Mouse (Mus musculus) lung, postnatal 0 days (tissue): ENCODE data around the gene Dnaja2. TPM values are rescaled to one million over a fixed set of nuclear protein-coding genes. Genes with fewer than 3 reads are reported as not detected.
A peak's percentile ranks its signal among the peaks of the same experiment; 100 is the strongest.

Source experiments
- ATAC-seq: fragments of 200-750 bp; cut with Nextera tagmentation; 2 replicates; pipeline ENCODE4 v1.8.0; 2017; ENCODE audit warnings: moderate library complexity
- DNase-seq: peaks from one replicate; pipeline ENCODE4 v3.0.0-alpha.2; 2016; ENCODE audit warnings: low spot score
- H3K27ac ChIP-seq: fragments of 300-500 bp; sonication (generic); 2 replicates; pipeline ENCODE4 v1.5.1; 2014; ENCODE audit warnings: antibody characterized with exemption, mild to moderate bottlenecking, low read length, mixed read lengths
- H3K27me3 ChIP-seq: fragments of 300-500 bp; sonication (generic); replicated peaks from 2 replicates; pipeline ENCODE4 v1.6.1; 2014; ENCODE audit warnings: low read length, mixed read lengths; ENCODE audit not compliant: insufficient read depth
- H3K36me3 ChIP-seq: fragments of 300-500 bp; sonication (generic); 2 replicates; pipeline ENCODE4 v1.6.1; 2014; ENCODE audit warnings: low read length, mixed read lengths; ENCODE audit not compliant: insufficient read depth
- H3K4me1 ChIP-seq: fragments of 300-500 bp; sonication (generic); 2 replicates; pipeline ENCODE4 v1.6.1; 2014; ENCODE audit warnings: antibody characterized with exemption, low read depth, low read length, mixed read lengths; ENCODE audit not compliant: insufficient read depth
- H3K4me2 ChIP-seq: fragments of 300-500 bp; sonication (generic); replicated peaks from 2 replicates; pipeline ENCODE4 v1.6.1; 2014; ENCODE audit warnings: low read depth, mild to moderate bottlenecking, low read length, moderate library complexity, mixed read lengths
- H3K4me3 ChIP-seq: fragments of 300-500 bp; sonication (generic); 2 replicates; pipeline ENCODE4 v1.5.1; 2014; ENCODE audit warnings: low read depth, low read length
- H3K9ac ChIP-seq: fragments of 300-500 bp; sonication (generic); replicated peaks from 2 replicates; pipeline ENCODE4 v1.6.1; 2014; ENCODE audit warnings: low read depth, mild to moderate bottlenecking
- H3K9me3 ChIP-seq: fragments of 300-500 bp; sonication (generic); 2 replicates; pipeline ENCODE4 v1.6.1; 2016; ENCODE audit warnings: low read length, mixed read lengths
- CTCF ChIP-seq: IDR thresholded peaks from 2 replicates; pipeline ENCODE4 v1.5.1; 2016; ENCODE audit warnings: antibody characterized with exemption, mild to moderate bottlenecking
- EP300 ChIP-seq: IDR thresholded peaks from 2 replicates; pipeline ENCODE4 v1.6.1; 2016; ENCODE audit warnings: antibody characterized with exemption, mild to moderate bottlenecking, control low read depth
- WGBS: fragments of 180-500 bp; shearing (Covaris S2); extraction: QIAGEN DNeasy Blood & Tissue Kit; methylation state at CpG from one replicate; pipeline ENCODE4 v1.1.7; 2014; 5-methylcytosine and 5-hydroxymethylcytosine counted together
- polyA plus RNA-seq: library from polyadenylated mRNA; unstranded; fragments of >200 nt; fragmentation: Nextera tagmentation; extraction: Ambion mirVana; gene quantifications from 2 replicates; pipeline ENCODE4 v1.2.1, GENCODE M21; 2015

Dnaja2 gene
- polyA plus RNA-seq, 1 experiment from 2014 or later, result 95.7 TPM

DNA sequence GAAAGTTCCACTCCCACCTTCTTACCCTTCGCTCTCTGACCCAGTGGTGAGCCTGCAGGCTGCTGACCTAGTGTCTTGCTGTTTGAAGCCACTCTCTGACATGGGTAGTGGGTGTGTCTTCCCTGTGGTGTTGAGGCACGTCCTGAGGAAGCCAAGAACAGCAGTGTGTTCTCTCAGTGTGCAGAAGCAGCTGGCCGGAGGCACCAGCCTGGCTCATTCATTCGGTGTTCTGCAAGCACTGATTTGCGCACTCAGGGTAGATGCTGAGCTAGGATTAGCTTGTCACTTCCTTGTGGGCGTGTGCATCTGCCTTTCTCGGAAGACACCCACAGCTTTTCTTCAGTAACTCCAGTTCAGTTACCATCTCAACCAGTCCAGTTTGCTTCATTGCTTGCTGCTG is 39.8 kb downstream of the Dnaja2 start:
- 67% methylated on average over 7 of the region's 7 CpGs for WGBS
- H3K9me3 ChIP-seq, result no peaks in the 10 kb centered on the region
- no peaks in the 10 kb centered on the region for H3K27me3 ChIP-seq
- no peak for ATAC-seq
- no peak overlapping the region for H3K9ac ChIP-seq
- no peak for TF ChIP-seq EP300
- TF ChIP-seq CTCF, result no peak
- no peak overlapping the region for H3K4me2 ChIP-seq
- no peaks in the 10 kb centered on the region for H3K36me3 ChIP-seq
- DNase-seq, result no peak
- H3K27ac ChIP-seq, result no peak overlapping the region
- H3K4me1 ChIP-seq, result no peaks in the 10 kb centered on the region
- no peak overlapping the region for H3K4me3 ChIP-seq

DNA sequence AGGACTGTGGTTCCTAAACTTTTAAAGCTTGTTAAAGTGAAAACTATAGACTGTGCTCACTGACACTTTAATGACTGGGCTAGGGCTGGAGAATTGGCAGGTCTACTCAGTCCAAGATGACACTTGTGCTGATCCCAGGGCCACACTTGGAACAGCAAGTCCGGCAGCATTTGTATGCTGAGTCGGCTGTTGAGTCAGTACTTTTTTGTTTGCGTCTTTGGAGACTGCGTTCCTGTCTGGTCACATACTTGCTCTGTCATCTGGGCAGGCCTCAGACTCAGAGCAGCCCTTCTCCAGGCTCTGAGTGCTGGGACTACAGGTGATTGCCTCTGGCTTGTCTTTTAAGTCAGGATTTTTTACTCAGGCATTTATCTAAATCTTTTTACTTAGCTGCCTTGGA is 41.9 kb downstream of the Dnaja2 start:
- Histone ChIP-seq H3K9me3 (no peaks in the 10 kb centered on the region), H3K4me1 (no peaks in the 10 kb centered on the region), H3K4me3 (no peak overlapping the region), H3K4me2 (no peak overlapping the region), H3K9ac (no peak overlapping the region), H3K27me3 (no peaks in the 10 kb centered on the region), H3K36me3 (no peaks in the 10 kb centered on the region), H3K27ac (0 out of 2 replicates have a peak overlapping the region, but pooled peaks have one; percentile 0)
- TF ChIP-seq EP300 (no peak), CTCF (no peak)
- WGBS, result 57% methylated on average over 4 of the region's 4 CpGs
- DNase-seq (peak; percentile 25), ATAC-seq (peak; percentile 67)

DNA sequence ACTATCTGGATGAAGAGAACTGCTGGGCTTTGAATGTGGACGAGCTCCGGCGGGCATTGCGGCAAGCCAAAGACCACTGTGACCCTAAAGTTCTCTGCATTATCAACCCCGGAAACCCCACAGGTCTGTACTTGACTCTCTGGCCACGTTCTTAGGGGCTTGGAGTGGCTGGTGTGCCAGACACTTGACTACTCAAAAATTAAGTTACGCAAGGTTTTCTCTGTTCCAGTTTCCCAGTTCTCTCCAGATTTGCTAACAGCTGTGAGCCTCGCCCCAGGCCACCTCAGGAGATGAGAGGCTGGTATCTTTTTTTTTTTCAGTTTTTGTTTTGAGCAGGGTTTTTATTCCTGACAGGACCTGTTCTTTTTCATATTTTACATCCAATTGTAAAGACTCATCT is 42.9 kb downstream of the Dnaja2 start:
- Histone ChIP-seq H3K9me3 (no peaks in the 10 kb centered on the region), H3K9ac (no peak overlapping the region), H3K4me2 (no peak overlapping the region), H3K27ac (no peak overlapping the region), H3K27me3 (no peaks in the 10 kb centered on the region), H3K36me3 (no peaks in the 10 kb centered on the region), H3K4me3 (no peak overlapping the region), H3K4me1 (no peaks in the 10 kb centered on the region)
- TF ChIP-seq EP300 (0 out of 2 replicates have a peak, but pooled peaks have one; percentile 11), CTCF (no peak)
- ATAC-seq, result peak; percentile 72
- WGBS, result 59% methylated on average over 8 of the region's 8 CpGs
- peak; percentile 67 for DNase-seq

DNA sequence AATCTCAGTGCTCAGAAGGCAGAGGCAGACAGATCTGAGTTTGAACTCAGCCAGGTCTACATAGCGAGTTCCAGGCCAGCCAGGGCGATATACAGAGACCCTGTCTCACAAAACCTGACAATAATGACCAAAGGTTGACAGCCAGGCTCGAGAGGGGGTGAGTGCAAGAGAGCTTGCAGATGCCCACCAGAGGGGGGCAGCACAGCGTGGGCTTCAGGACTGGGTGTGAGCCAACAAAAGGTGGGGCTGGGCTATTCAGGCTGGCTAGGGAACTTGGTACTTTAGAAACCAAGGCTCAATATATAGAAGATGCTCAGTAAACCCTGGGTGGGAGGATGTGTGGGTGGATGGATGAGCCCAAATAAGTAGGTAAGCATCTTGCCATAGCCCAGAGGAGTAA is 46.5 kb downstream of the Dnaja2 start:
- ATAC-seq (0 out of 2 replicates have a peak, but pooled peaks have one; percentile 25), DNase-seq (no peak)
- H3K9me3 ChIP-seq, result no peaks in the 10 kb centered on the region
- no peak overlapping the region for H3K9ac ChIP-seq
- no peak overlapping the region for H3K27ac ChIP-seq
- H3K4me2 ChIP-seq, result no peak overlapping the region
- H3K36me3 ChIP-seq, result no peaks in the 10 kb centered on the region
- 78% methylated on average over 4 of the region's 4 CpGs for WGBS
- TF ChIP-seq EP300, result no peak
- peak; percentile 40 for TF ChIP-seq CTCF
- no peak overlapping the region for H3K4me3 ChIP-seq
- H3K27me3 ChIP-seq, result no peaks in the 10 kb centered on the region
- no peaks in the 10 kb centered on the region for H3K4me1 ChIP-seq

DNA sequence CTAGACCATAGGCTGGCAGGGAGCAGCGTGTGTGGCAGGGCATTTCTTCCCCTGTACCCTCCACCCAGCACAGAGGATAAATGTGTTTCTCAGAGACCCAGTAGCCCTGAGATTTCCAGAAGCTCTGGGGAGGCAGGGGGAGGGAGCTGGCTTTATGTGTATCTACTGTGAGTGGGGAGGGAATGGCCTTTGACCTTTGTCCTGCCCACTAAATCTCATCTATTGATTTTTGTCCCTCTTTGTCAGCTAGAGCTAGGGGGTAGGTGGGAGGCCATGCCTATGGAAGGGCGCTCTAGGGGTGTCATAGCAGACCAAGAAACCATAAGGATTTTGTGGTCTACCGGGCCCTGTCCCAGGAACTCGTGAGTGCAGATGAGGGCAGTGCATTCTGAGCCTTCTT is 48.5 kb downstream of the Dnaja2 start:
- no peaks in the 10 kb centered on the region for H3K27me3 ChIP-seq
- no peaks in the 10 kb centered on the region for H3K4me1 ChIP-seq
- H3K9ac ChIP-seq, result no peak overlapping the region
- 90% methylated on average over 4 of the region's 4 CpGs for WGBS
- no peak overlapping the region for H3K27ac ChIP-seq
- no peak for DNase-seq
- TF ChIP-seq CTCF (no peak), EP300 (no peak)
- H3K4me3 ChIP-seq, result no peak overlapping the region
- no peak overlapping the region for H3K4me2 ChIP-seq
- H3K9me3 ChIP-seq, result no peaks in the 10 kb centered on the region
- no peak for ATAC-seq
- no peaks in the 10 kb centered on the region for H3K36me3 ChIP-seq

DNA sequence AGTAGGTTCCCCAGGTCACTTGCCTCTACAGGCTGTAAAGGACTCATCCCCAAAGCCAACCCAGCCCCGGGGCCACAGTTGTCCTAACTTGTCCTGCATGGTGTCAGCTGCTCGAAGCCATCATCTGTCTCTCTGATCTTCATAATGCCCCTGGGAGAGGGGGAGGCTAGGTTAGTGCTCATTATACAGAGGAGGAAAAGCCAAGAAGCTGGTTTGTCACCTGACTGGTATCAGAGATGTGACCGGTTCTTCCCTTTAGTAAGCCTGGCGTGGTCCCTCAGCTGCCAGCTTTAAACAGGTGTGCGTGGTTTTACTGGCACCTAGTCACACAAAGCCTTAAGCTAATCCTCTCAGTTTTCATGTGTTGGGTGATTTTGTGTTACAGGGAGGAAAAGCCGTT is 50.4 kb downstream of the Dnaja2 start:
- no peak overlapping the region for H3K9ac ChIP-seq
- WGBS, result 87% methylated on average over 6 of the region's 6 CpGs
- no peaks in the 10 kb centered on the region for H3K36me3 ChIP-seq
- H3K27me3 ChIP-seq, result no peaks in the 10 kb centered on the region
- ATAC-seq (no peak), DNase-seq (no peak)
- no peak overlapping the region for H3K4me3 ChIP-seq
- H3K9me3 ChIP-seq, result no peaks in the 10 kb centered on the region
- H3K4me2 ChIP-seq, result no peak overlapping the region
- H3K27ac ChIP-seq, result no peak overlapping the region
- no peaks in the 10 kb centered on the region for H3K4me1 ChIP-seq
- TF ChIP-seq CTCF (no peak), EP300 (no peak)

DNA sequence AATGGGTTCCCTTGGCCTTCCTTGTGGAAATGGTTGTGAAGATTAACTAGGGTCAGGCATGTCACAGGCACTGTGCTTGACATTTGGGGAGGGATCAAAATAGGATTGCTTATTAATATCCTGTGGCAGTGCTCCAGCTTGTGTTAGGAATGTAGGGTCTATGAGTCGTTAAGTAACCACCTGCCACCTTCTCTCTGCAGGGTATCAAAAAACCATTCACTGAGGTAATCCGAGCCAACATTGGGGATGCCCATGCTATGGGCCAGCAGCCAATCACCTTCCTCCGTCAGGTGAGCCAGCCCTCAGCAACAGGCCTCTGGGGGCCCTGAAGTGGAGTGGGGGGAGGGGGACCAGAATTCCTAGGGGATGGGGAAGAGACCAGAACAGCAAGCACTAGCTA is 52.1 kb downstream of the Dnaja2 start:
- Histone ChIP-seq H3K9me3 (no peaks in the 10 kb centered on the region), H3K27me3 (no peaks in the 10 kb centered on the region), H3K36me3 (no peaks in the 10 kb centered on the region), H3K9ac (no peak overlapping the region), H3K4me1 (no peaks in the 10 kb centered on the region), H3K27ac (no peak overlapping the region), H3K4me2 (no peak overlapping the region), H3K4me3 (no peak overlapping the region)
- TF ChIP-seq EP300 (no peak), CTCF (no peak)
- no peak for ATAC-seq
- 66% methylated on average over 3 of the region's 3 CpGs for WGBS
- no peak for DNase-seq
